Mouse (Mus musculus): ENCODE measurements at regions not wholly inside any gene's neighbourhood (a gene's known extent, or its start where the extent isn't known, plus 50 kb on each side); places are given as distances from the start of the nearest gene placed in this dataset.

- no peak for TF ChIP-seq CTCF (IDR thresholded peaks at IDR 0.05; ENCODE audit: control insufficient read depth, insufficient read depth, insufficient read length)
- no peak for TF ChIP-seq MYOG (IDR thresholded peaks at IDR 0.05; ENCODE audit: control insufficient read depth, extremely low read depth, insufficient read length)
- no peak for TF ChIP-seq USF1 (IDR thresholded peaks at IDR 0.05; ENCODE audit: low read depth)
- TF ChIP-seq MAX (IDR thresholded peaks at IDR 0.05): no peak
- no peak for TF ChIP-seq FOSL1 (IDR thresholded peaks at IDR 0.05; ENCODE audit: insufficient read depth, low read length, poor library complexity, severe bottlenecking)
Measured at GRCm38 (mm10) chr1:114721142-114721541, 963.4 kb upstream of the Cntnap5a start.

All from C2C12 (cell line).